15 mouse cellular contexts compared by ENCODE assay signal in the genomic region with DNA sequence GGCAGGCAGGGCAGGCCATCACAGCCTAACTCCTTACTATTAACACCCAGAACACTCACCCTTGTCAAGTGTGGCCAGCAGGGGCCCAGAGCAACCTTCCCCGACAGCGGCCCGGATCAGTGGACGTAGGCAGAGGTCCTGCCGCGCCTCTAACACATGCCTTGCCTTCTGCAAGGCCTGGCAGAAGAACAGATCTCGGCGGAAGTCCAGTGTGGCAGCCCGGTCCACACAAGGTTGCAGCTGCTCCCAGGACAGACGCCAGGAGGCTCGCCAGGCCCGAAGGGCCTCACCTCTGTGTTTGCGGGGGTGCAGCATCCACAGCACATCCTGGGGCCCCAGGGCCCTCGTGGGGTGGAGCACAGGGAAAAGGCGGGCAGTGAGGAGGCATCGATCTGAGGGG. TPM values are rescaled to one million over a fixed set of nuclear protein-coding genes. Genes with fewer than 3 reads are reported as not detected.
DNase-seq lines count a peak whose midpoint lies in the region; ATAC-seq lines count a peak whose summit lies in the region.
"Had no signal": no experiment of that assay in that cellular context is flagged by ENCODE, and none has a peak within 500 bp of the region (broad histone marks: within the 10 kb centered on the region; RNA-seq: fewer than 3 reads in every experiment).

No protein-coding gene starts in this region.

- ATAC-seq in cerebellum, adult (ENCODE audit: insufficient number of reproducible peaks, low FRiP score, low TSS enrichment), result 0 out of 2 replicates have a peak, but pooled peaks have one; percentile 18
- ATAC-seq: activated CD4-positive, CD25-positive, alpha-beta regulatory T cell, adult 4 months; forebrain, embryonic 15.5 days; inflammation-experienced regulatory T-cells, adult 6 months; Patski had no signal

- DNase-seq in adrenal gland, postnatal 25 days, result peak; percentile 32
- DNase-seq in adrenal gland, postnatal 4 days (ENCODE audit: low spot score in 2 of 2), result no peak
- DNase-seq in cerebellum, postnatal 10 days, result peak; percentile 96
- peak; percentile 54 for DNase-seq in gastrocnemius, postnatal 25 days
- no peak for DNase-seq in thymus, postnatal 0 days (ENCODE audit: low spot score)
- no peak for DNase-seq in thymus, adult 18-20 months
- DNase-seq in kidney, postnatal 14 days, result no peak
- DNase-seq: kidney, adult 8-10 months; lung, postnatal 36 days; right cerebral cortex, postnatal 25 days had no signal

RNA-seq across cellular contexts. Expression of gene Fuk, which starts 13.4 kb away (rescaled TPM):
- total RNA-seq in adrenal gland, postnatal 25 days (2021), result 10.5 and 12.0 TPM in 2 replicates
- 10 to 100 TPM in 1 of 2 experiments, 1 to 10 TPM in 1; 8.9 to 10.9 TPM for total RNA-seq in adrenal gland, postnatal 4 days (2021)
- 1 to 10 TPM; 3.2 to 3.3 TPM for total RNA-seq in gastrocnemius, postnatal 25 days (2021)
- 4.9 and 5.2 TPM in 2 replicates for polyA plus RNA-seq in thymus, postnatal 0 days (2015; fragmentation: Nextera tagmentation; extraction: Ambion mirVana)

RNA-seq across cellular contexts. Expression of gene St3gal2, which starts 30.9 kb away (rescaled TPM):
- total RNA-seq in adrenal gland, postnatal 25 days (2021), result 18.3 and 20.4 TPM in 2 replicates
- 10 to 100 TPM; 26.8 to 30.5 TPM for total RNA-seq in adrenal gland, postnatal 4 days (2021)
- 10 to 100 TPM; 43.5 to 45.3 TPM for total RNA-seq in gastrocnemius, postnatal 25 days (2021)
- polyA plus RNA-seq in thymus, postnatal 0 days (2015; fragmentation: Nextera tagmentation; extraction: Ambion mirVana), result 9.0 and 9.5 TPM in 2 replicates

RNA-seq across cellular contexts. Expression of gene Sf3b3, which starts 42.3 kb away (rescaled TPM):
- total RNA-seq in adrenal gland, postnatal 25 days (2021), result 81.6 and 86.5 TPM in 2 replicates
- total RNA-seq in adrenal gland, postnatal 4 days (2021), result 100 to 1,000 TPM in 1 of 2 experiments, 10 to 100 TPM in 1; 93.3 to 108 TPM
- total RNA-seq in gastrocnemius, postnatal 25 days (2021), result 10 to 100 TPM; 18.4 to 19.2 TPM
- 119 and 122 TPM in 2 replicates for polyA plus RNA-seq in thymus, postnatal 0 days (2015; fragmentation: Nextera tagmentation; extraction: Ambion mirVana)

RNA-seq across cellular contexts. Expression of gene Cog4, which starts 42.5 kb away (rescaled TPM):
- 75.8 and 100 TPM in 2 replicates for total RNA-seq in adrenal gland, postnatal 25 days (2021)
- total RNA-seq in adrenal gland, postnatal 4 days (2021), result 10 to 100 TPM; 59.7 to 64.1 TPM
- total RNA-seq in gastrocnemius, postnatal 25 days (2021), result 10 to 100 TPM; 56.0 to 63.1 TPM
- polyA plus RNA-seq in thymus, postnatal 0 days (2015; fragmentation: Nextera tagmentation; extraction: Ambion mirVana), result 46.2 and 49.3 TPM in 2 replicates

Comparison
In these comparisons a context has a peak if more than half of its experiments do, and no peak if none do; other contexts are left out.
1. DNase-seq: peak in adrenal gland, postnatal 25 days (single experiment), cerebellum, postnatal 10 days (2 of 2) and gastrocnemius, postnatal 25 days (single experiment); none in adrenal gland, postnatal 4 days (0 of 2), thymus, postnatal 0 days (single experiment), thymus, adult 18-20 months (0 of 2) and kidney, postnatal 14 days (single experiment).